Mouse (Mus musculus): ENCODE measurements around the gene Stfa2. TPM values are rescaled to one million over a fixed set of nuclear protein-coding genes. Genes with fewer than 3 reads are reported as not detected.
"Not testable (repeated sequence)": the region's sequence is repeated elsewhere in the genome, so short reads cannot be mapped to it uniquely, and the experiment has no call there.

The Stfa2 gene
- total RNA-seq (2021): not detected
- long read RNA-seq, experiment 1: 0 reads
- long read RNA-seq, experiment 2: 0 reads

GRCm38 (mm10) chr16:36408357-36408756 is at the start of gene Stfa2:
Stfa2 (minus strand) TSS chr16:36408457.
- TF ChIP-seq CTCF (conservative IDR thresholded peaks at IDR 0.05): no peak
- no peak within 1 kb of the TSS for H3K27ac ChIP-seq
- no peak within 1 kb of the TSS for H3K4me3 ChIP-seq
- no peak for DNase-seq (ENCODE audit: low spot score in 2 of 2)

GRCm38 (mm10) chr16:36455342-36455802 is 47.1 kb upstream of the Stfa2 start, which contains the start of gene Stfa3:
Stfa3 (minus strand) TSS chr16:36455392.
- no peak for DNase-seq (ENCODE audit: low spot score in 2 of 2)
- Histone ChIP-seq H3K4me3 (no peak within 1 kb of the TSS), H3K27ac (no peak within 1 kb of the TSS)
- no peak for TF ChIP-seq CTCF (conservative IDR thresholded peaks at IDR 0.05)

GRCm38 (mm10) chr16:36420979-36421378 is 12.7 kb upstream of the Stfa2 start:
- DNase-seq (ENCODE audit: low spot score in 2 of 2); H3K4me3 ChIP-seq; H3K27ac ChIP-seq: not testable (repeated sequence)

- DNase-seq (ENCODE audit: low spot score in 2 of 2): no peak
- H3K4me3 ChIP-seq: no peak overlapping the region
- H3K27ac ChIP-seq: no peak overlapping the region
- TF ChIP-seq CTCF (conservative IDR thresholded peaks at IDR 0.05): no peak
These were observed 19.2 kb downstream of the Stfa2 start for GRCm38 (mm10) chr16:36389060-36389459.

- not testable (repeated sequence) for H3K4me3 ChIP-seq; DNase-seq (ENCODE audit: low spot score in 2 of 2); H3K27ac ChIP-seq
These were observed 40.6 kb downstream of the Stfa2 start, which contains the start of gene BC100530 for GRCm38 (mm10) chr16:36367648-36368047. BC100530 (minus strand) TSS chr16:36367748.

Other genes starting within 250 kb of the Stfa2 start
- gene Gm5483, start 224.2 kb downstream of the Stfa2 start, total RNA-seq (2021): not detected
- gene Gm5416, start 198.1 kb downstream of the Stfa2 start, total RNA-seq (2021): not detected
- gene 2010005H15Rik, start 187.0 kb downstream of the Stfa2 start, total RNA-seq (2021): not detected
- not detected for gene Stfa1, start 131.5 kb downstream of the Stfa2 start, total RNA-seq (2021)
- not detected for gene BC117090, start 74.1 kb downstream of the Stfa2 start, total RNA-seq (2021)
- not detected for gene BC100530, start 40.7 kb downstream of the Stfa2 start, total RNA-seq (2021)
- gene Stfa3, start 46.9 kb upstream of the Stfa2 start, total RNA-seq (2021): not detected
- gene Casr, start 153.7 kb upstream of the Stfa2 start, total RNA-seq (2021): 1 to 10 TPM in 1 of 2 experiments, under 1 TPM in 1; 0.49 to 1.1 TPM